Mouse (Mus musculus): ENCODE measurements around the gene Cacna2d2. TPM values are rescaled to one million over a fixed set of nuclear protein-coding genes. Genes with fewer than 3 reads are reported as not detected.

Cacna2d2 gene
- polyA plus RNA-seq, 1 experiment from 2014 or later, result 4.2 TPM

- H3K4me1 ChIP-seq (replicated peaks; ENCODE audit: control insufficient read depth, insufficient read depth, low read length), result no peaks in the 10 kb centered on the region
- H3K27ac ChIP-seq (ENCODE audit: low read depth, low read length), result no peak overlapping the region
- no peak for ATAC-seq (ENCODE audit: low FRiP score)
- H3K4me3 ChIP-seq (ENCODE audit: low read depth, low read length), result no peak overlapping the region
- H3K9me3 ChIP-seq (ENCODE audit: control insufficient read depth, low read length), result no peaks in the 10 kb centered on the region
- H3K4me2 ChIP-seq (replicated peaks; ENCODE audit: low read depth, low read length), result no peak overlapping the region
- no peaks in the 10 kb centered on the region for H3K27me3 ChIP-seq (ENCODE audit: control insufficient read depth, insufficient read depth, low read length)
- no peak overlapping the region for H3K9ac ChIP-seq (ENCODE audit: low read depth, low read length)
- DNase-seq (ENCODE audit: low spot score), result no peak
- H3K36me3 ChIP-seq (ENCODE audit: control insufficient read depth, insufficient read depth, low read length), result no peaks in the 10 kb centered on the region
- 11% methylated on average over 4 of the region's 4 CpGs for WGBS
Observed at GRCm38 (mm10) chr9:107370106-107370463, 29.3 kb upstream of the Cacna2d2 start.

GRCm38 (mm10) chr9:107372441-107372840, 27.0 kb upstream of the Cacna2d2 start:
- no peak overlapping the region for H3K4me3 ChIP-seq (ENCODE audit: low read depth, low read length)
- no peaks in the 10 kb centered on the region for H3K9me3 ChIP-seq (ENCODE audit: control insufficient read depth, low read length)
- no peaks in the 10 kb centered on the region for H3K4me1 ChIP-seq (replicated peaks; ENCODE audit: control insufficient read depth, insufficient read depth, low read length)
- H3K9ac ChIP-seq (ENCODE audit: low read depth, low read length), result no peak overlapping the region
- peaks cover 12% of the 10 kb centered on the region for H3K27me3 ChIP-seq (ENCODE audit: control insufficient read depth, insufficient read depth, low read length)
- ATAC-seq (ENCODE audit: low FRiP score) (no peak), DNase-seq (ENCODE audit: low spot score) (no peak)
- H3K36me3 ChIP-seq (ENCODE audit: control insufficient read depth, insufficient read depth, low read length), result no peaks in the 10 kb centered on the region
- H3K4me2 ChIP-seq (replicated peaks; ENCODE audit: low read depth, low read length), result no peak overlapping the region
- WGBS, result 74% methylated on average over 4 of the region's 4 CpGs
- H3K27ac ChIP-seq (ENCODE audit: low read depth, low read length), result no peak overlapping the region

DNA sequence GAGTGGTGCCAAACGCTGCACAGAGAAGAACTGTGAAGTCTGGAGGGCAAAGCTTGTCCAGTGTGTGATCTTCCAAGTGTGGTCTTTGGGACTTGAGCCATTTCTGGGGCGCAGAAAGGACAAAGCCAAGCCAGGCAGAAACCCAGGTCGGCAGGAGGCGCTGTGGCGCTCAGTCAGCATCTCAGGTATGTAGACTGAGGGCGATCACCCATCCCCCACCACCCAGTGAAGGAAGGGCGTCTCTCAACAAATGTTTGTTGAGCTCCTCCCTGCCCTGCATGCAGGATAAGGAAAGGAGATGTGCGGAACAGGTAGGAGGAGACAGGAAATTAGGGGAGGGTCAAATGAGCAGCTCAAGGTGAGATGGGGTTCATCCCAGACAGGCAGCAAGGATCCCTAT, 24.8 kb upstream of the Cacna2d2 start:
- Histone ChIP-seq H3K4me3 (ENCODE audit: low read depth, low read length) (no peak overlapping the region), H3K9me3 (ENCODE audit: control insufficient read depth, low read length) (no peaks in the 10 kb centered on the region), H3K4me2 (replicated peaks; ENCODE audit: low read depth, low read length) (no peak overlapping the region), H3K27ac (ENCODE audit: low read depth, low read length) (no peak overlapping the region), H3K27me3 (ENCODE audit: control insufficient read depth, insufficient read depth, low read length) (peaks cover 33% of the 10 kb centered on the region), H3K9ac (ENCODE audit: low read depth, low read length) (no peak overlapping the region), H3K36me3 (ENCODE audit: control insufficient read depth, insufficient read depth, low read length) (no peaks in the 10 kb centered on the region), H3K4me1 (replicated peaks; ENCODE audit: control insufficient read depth, insufficient read depth, low read length) (0 out of 2 replicates have a peak, but pooled peaks cover 6% of the 10 kb centered on the region)
- WGBS, result 7% methylated on average over 8 of the region's 8 CpGs
- DNase-seq (ENCODE audit: low spot score) (peak; percentile 56), ATAC-seq (ENCODE audit: low FRiP score) (no peak)

DNA sequence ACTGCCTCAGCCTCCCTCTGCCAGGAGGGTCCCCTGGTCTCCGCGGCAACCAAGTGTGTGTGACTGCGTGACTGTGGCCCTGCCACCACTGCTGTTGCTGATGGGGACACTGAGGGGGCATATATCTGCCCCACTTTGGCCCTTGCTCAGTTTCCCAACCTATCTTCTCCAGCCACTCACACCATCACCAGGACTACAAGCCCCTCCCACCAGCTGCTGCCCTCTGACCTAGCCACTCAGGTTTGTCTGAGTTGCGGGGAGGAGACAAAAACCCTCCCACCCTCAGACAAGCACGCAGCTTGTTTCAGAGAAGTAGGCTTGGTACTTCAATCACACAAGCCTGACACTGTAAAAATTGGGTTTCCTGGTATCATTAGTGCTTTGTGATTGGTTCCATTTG, 24.0 kb upstream of the Cacna2d2 start:
- H3K4me2 ChIP-seq (replicated peaks; ENCODE audit: low read depth, low read length), result no peak overlapping the region
- no peak overlapping the region for H3K27ac ChIP-seq (ENCODE audit: low read depth, low read length)
- no peaks in the 10 kb centered on the region for H3K36me3 ChIP-seq (ENCODE audit: control insufficient read depth, insufficient read depth, low read length)
- 0 out of 2 replicates have a peak, but pooled peaks cover 6% of the 10 kb centered on the region for H3K4me1 ChIP-seq (replicated peaks; ENCODE audit: control insufficient read depth, insufficient read depth, low read length)
- DNase-seq (ENCODE audit: low spot score), result peak; percentile 48
- H3K4me3 ChIP-seq (ENCODE audit: low read depth, low read length), result no peak overlapping the region
- 13% methylated on average over 5 of the region's 5 CpGs for WGBS
- H3K27me3 ChIP-seq (ENCODE audit: control insufficient read depth, insufficient read depth, low read length), result peaks cover 39% of the 10 kb centered on the region
- H3K9me3 ChIP-seq (ENCODE audit: control insufficient read depth, low read length), result no peaks in the 10 kb centered on the region
- 0 out of 2 replicates have a peak, but pooled peaks have one; percentile 34 for ATAC-seq (ENCODE audit: low FRiP score)
- no peak overlapping the region for H3K9ac ChIP-seq (ENCODE audit: low read depth, low read length)

- under 1% methylated on average over 35 of the region's 35 CpGs for WGBS
- H3K36me3 ChIP-seq (ENCODE audit: control insufficient read depth, insufficient read depth, low read length), result no peaks in the 10 kb centered on the region
- H3K9ac ChIP-seq (ENCODE audit: low read depth, low read length), result peak overlapping the region; percentile 54
- H3K9me3 ChIP-seq (ENCODE audit: control insufficient read depth, low read length), result no peaks in the 10 kb centered on the region
- H3K27me3 ChIP-seq (ENCODE audit: control insufficient read depth, insufficient read depth, low read length), result peaks cover 60% of the 10 kb centered on the region
- H3K4me1 ChIP-seq (replicated peaks; ENCODE audit: control insufficient read depth, insufficient read depth, low read length), result 0 out of 2 replicates have a peak, but pooled peaks cover 6% of the 10 kb centered on the region
- peak; percentile 73 for DNase-seq (ENCODE audit: low spot score)
- peak; percentile 60 for ATAC-seq (ENCODE audit: low FRiP score)
- peak overlapping the region; percentile 35 for H3K4me3 ChIP-seq (ENCODE audit: low read depth, low read length)
- H3K4me2 ChIP-seq (replicated peaks; ENCODE audit: low read depth, low read length), result peak overlapping the region; percentile 57
- peak overlapping the region; percentile 45; the same call in 1 of the 2 replicates for H3K27ac ChIP-seq (ENCODE audit: low read depth, low read length)
Observed at GRCm38 (mm10) chr9:107377961-107378512, 21.4 kb upstream of the Cacna2d2 start.

DNA sequence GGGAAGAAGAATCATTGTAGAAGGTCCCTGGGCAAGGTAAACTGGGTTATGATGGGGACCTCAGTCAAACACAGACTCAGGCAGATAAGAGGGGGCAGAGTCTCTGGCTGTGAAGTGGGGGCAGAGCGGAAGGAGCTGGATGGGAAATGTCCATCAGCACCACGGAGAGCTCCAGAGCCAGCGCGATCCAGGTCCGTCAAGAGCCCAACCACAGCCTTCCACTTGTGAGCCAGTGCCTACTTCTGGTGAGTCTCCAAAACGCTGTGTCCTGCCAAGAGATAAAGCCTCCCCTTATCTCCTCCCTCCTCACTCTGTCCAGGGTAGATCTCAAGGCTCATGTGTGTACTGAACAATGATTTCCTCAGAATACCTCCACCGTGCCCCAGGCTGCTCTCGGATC, 17.7 kb upstream of the Cacna2d2 start:
- Histone ChIP-seq H3K27ac (ENCODE audit: low read depth, low read length) (no peak overlapping the region), H3K9ac (ENCODE audit: low read depth, low read length) (no peak overlapping the region), H3K4me2 (replicated peaks; ENCODE audit: low read depth, low read length) (no peak overlapping the region), H3K4me1 (replicated peaks; ENCODE audit: control insufficient read depth, insufficient read depth, low read length) (0 out of 2 replicates have a peak, but pooled peaks cover 8% of the 10 kb centered on the region), H3K4me3 (ENCODE audit: low read depth, low read length) (no peak overlapping the region), H3K27me3 (ENCODE audit: control insufficient read depth, insufficient read depth, low read length) (peaks cover 57% of the 10 kb centered on the region), H3K9me3 (ENCODE audit: control insufficient read depth, low read length) (no peaks in the 10 kb centered on the region), H3K36me3 (ENCODE audit: control insufficient read depth, insufficient read depth, low read length) (no peaks in the 10 kb centered on the region)
- ATAC-seq (ENCODE audit: low FRiP score), result no peak
- peak; percentile 55 for DNase-seq (ENCODE audit: low spot score)
- 10% methylated on average over 8 of the region's 8 CpGs for WGBS

DNA sequence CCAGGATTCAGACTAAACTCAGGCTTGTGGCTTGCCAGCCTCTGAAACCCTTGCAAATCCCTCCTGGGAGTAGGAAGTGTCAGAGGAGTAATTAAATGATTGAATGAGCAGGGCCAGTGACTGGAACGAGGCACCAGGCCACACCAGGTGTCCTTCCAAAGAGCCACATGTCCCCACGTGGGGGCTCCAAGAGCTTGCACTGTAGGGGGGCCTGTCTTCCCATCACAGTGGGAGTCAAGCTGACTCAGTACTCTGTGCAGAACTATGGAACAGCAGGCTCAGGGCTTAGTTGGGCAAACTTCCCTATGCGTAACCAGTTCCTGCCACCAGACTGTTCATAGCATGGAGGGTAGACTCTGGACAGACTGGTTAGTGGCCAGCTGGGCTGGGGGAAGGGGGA, 15.0 kb upstream of the Cacna2d2 start:
- Histone ChIP-seq H3K4me2 (replicated peaks; ENCODE audit: low read depth, low read length) (no peak overlapping the region), H3K36me3 (ENCODE audit: control insufficient read depth, insufficient read depth, low read length) (no peaks in the 10 kb centered on the region), H3K27ac (ENCODE audit: low read depth, low read length) (no peak overlapping the region), H3K4me1 (replicated peaks; ENCODE audit: control insufficient read depth, insufficient read depth, low read length) (0 out of 2 replicates have a peak, but pooled peaks cover 2% of the 10 kb centered on the region), H3K27me3 (ENCODE audit: control insufficient read depth, insufficient read depth, low read length) (peaks cover 35% of the 10 kb centered on the region), H3K9ac (ENCODE audit: low read depth, low read length) (no peak overlapping the region), H3K4me3 (ENCODE audit: low read depth, low read length) (no peak overlapping the region), H3K9me3 (ENCODE audit: control insufficient read depth, low read length) (no peaks in the 10 kb centered on the region)
- 28% methylated on average over 3 of the region's 3 CpGs for WGBS
- DNase-seq (ENCODE audit: low spot score), result no peak
- ATAC-seq (ENCODE audit: low FRiP score), result peak; percentile 33; the same call in 1 of the 2 replicates

- 54% methylated on average over 3 of the region's 3 CpGs for WGBS
- no peaks in the 10 kb centered on the region for H3K36me3 ChIP-seq (ENCODE audit: control insufficient read depth, insufficient read depth, low read length)
- ATAC-seq (ENCODE audit: low FRiP score) (no peak), DNase-seq (ENCODE audit: low spot score) (no peak)
- peaks cover 4% of the 10 kb centered on the region; the same call in 1 of the 2 replicates for H3K4me1 ChIP-seq (replicated peaks; ENCODE audit: control insufficient read depth, insufficient read depth, low read length)
- no peak overlapping the region for H3K4me2 ChIP-seq (replicated peaks; ENCODE audit: low read depth, low read length)
- peaks cover 16% of the 10 kb centered on the region for H3K27me3 ChIP-seq (ENCODE audit: control insufficient read depth, insufficient read depth, low read length)
- no peak overlapping the region for H3K27ac ChIP-seq (ENCODE audit: low read depth, low read length)
- no peaks in the 10 kb centered on the region for H3K9me3 ChIP-seq (ENCODE audit: control insufficient read depth, low read length)
- no peak overlapping the region for H3K9ac ChIP-seq (ENCODE audit: low read depth, low read length)
- no peak overlapping the region for H3K4me3 ChIP-seq (ENCODE audit: low read depth, low read length)
Observed at GRCm38 (mm10) chr9:107386722-107387121, 12.7 kb upstream of the Cacna2d2 start.

DNA sequence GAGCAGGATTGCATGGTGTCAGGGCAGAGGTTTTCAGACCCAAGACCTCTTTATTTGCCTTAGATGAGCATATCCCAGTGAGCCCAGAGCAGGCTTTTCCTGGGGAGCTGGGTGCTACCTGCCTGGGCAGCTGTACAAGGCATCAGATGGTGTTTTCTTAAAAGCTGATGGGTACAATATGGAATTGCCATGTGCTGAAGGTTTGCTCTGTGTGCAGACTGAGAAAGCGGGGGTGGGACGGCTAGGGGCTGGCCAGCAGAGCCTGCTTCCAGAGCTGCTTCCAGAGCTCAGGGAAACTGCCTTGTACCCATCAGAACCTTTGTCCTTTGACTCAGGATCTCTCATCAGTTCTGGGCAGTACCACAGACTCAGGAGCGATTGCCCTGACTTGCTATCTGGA, 11.7 kb upstream of the Cacna2d2 start:
- no peaks in the 10 kb centered on the region for H3K9me3 ChIP-seq (ENCODE audit: control insufficient read depth, low read length)
- H3K4me3 ChIP-seq (ENCODE audit: low read depth, low read length), result no peak overlapping the region
- 87% methylated on average over 3 of the region's 3 CpGs for WGBS
- no peak overlapping the region for H3K27ac ChIP-seq (ENCODE audit: low read depth, low read length)
- H3K27me3 ChIP-seq (ENCODE audit: control insufficient read depth, insufficient read depth, low read length), result peaks cover 9% of the 10 kb centered on the region
- no peak overlapping the region for H3K9ac ChIP-seq (ENCODE audit: low read depth, low read length)
- no peak overlapping the region for H3K4me2 ChIP-seq (replicated peaks; ENCODE audit: low read depth, low read length)
- ATAC-seq (ENCODE audit: low FRiP score) (no peak), DNase-seq (ENCODE audit: low spot score) (no peak)
- H3K4me1 ChIP-seq (replicated peaks; ENCODE audit: control insufficient read depth, insufficient read depth, low read length), result peaks cover 4% of the 10 kb centered on the region; the same call in 1 of the 2 replicates
- no peaks in the 10 kb centered on the region for H3K36me3 ChIP-seq (ENCODE audit: control insufficient read depth, insufficient read depth, low read length)

All from hindbrain, embryonic 11.5 days (tissue).